Mouse (Mus musculus) embryonic facial prominence, embryonic 13.5 days (tissue): ENCODE data around the gene Vmn1r27. TPM values are rescaled to one million over a fixed set of nuclear protein-coding genes. Genes with fewer than 3 reads are reported as not detected.

Experiments used
- ATAC-seq: fragments of 200-750 bp; cut with Nextera tagmentation; 2 replicates; pipeline ENCODE4 v1.8.0; 2017; ENCODE audit warnings: low read depth; ENCODE audit not compliant: insufficient number of reproducible peaks, insufficient read depth, low FRiP score, low TSS enrichment
- H3K27ac ChIP-seq: fragments of 300-500 bp; sonication (generic); 2 replicates; pipeline ENCODE4 v1.5.1; 2015; ENCODE audit warnings: moderate library complexity, mild to moderate bottlenecking, inconsistent platforms
- H3K27me3 ChIP-seq: fragments of 300-500 bp; sonication (generic); 2 replicates; pipeline ENCODE4 v1.6.1; 2015; ENCODE audit warnings: mild to moderate bottlenecking, inconsistent platforms
- H3K36me3 ChIP-seq: fragments of 300-500 bp; sonication (generic); 2 replicates; pipeline ENCODE4 v1.6.1; 2015; ENCODE audit warnings: mild to moderate bottlenecking, inconsistent platforms
- H3K4me1 ChIP-seq: fragments of 300-500 bp; sonication (generic); 2 replicates; pipeline ENCODE4 v1.6.1; 2015; ENCODE audit warnings: inconsistent platforms
- H3K4me2 ChIP-seq: fragments of 300-500 bp; sonication (generic); 2 replicates; pipeline ENCODE4 v1.6.1; 2015; ENCODE audit warnings: moderate library complexity, mild to moderate bottlenecking, inconsistent platforms
- H3K4me3 ChIP-seq: fragments of 300-500 bp; sonication (generic); 2 replicates; pipeline ENCODE4 v1.5.1; 2015; ENCODE audit warnings: mild to moderate bottlenecking, inconsistent platforms
- H3K9ac ChIP-seq: fragments of 300-500 bp; sonication (generic); 2 replicates; pipeline ENCODE4 v1.6.1; 2015; ENCODE audit warnings: mild to moderate bottlenecking, inconsistent platforms
- H3K9me3 ChIP-seq: fragments of 300-500 bp; sonication (generic); 2 replicates; pipeline ENCODE4 v1.6.1; 2016; ENCODE audit warnings: inconsistent platforms
- WGBS: fragments of 180-500 bp; shearing (Covaris S2); methylation state at CpG from one replicate; pipeline ENCODE4 v1.1.7; 2015; ENCODE audit warnings: mixed read lengths; 5-methylcytosine and 5-hydroxymethylcytosine counted together
- polyA plus RNA-seq: library from polyadenylated mRNA; unstranded; fragments of >200 nt; fragmentation: Nextera tagmentation; extraction: Ambion mirVana; gene quantifications from 2 replicates; pipeline ENCODE4 v1.2.1, GENCODE M21; 2015

The Vmn1r27 gene
- polyA plus RNA-seq, result not detected in 2 replicates

DNA sequence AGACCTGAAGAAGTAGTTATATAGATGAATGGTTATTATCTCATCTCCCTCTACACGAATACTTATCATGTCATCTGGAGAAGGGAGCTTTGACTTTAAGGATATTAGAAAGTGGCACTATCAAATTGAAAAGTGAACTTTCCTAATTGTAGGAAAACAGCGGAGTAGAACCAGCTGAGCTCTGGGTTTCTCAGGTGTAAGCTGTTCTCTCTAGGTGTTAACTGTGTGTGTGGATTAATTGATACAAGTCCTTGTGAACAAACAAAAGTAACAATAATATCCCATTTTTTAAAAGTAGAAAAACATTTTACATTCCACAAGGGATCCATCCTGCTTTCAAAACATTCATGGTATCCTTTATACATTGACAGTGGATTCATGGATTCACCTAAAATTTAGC, at the start of gene Vmn1r27:
Vmn1r27 (minus strand) TSS at position 101 of the 400 bp plus-strand sequence.
- Histone ChIP-seq H3K4me3 (no peak within 1 kb of the TSS), H3K27ac (no peak within 1 kb of the TSS), H3K4me2 (no peak within 1 kb of the TSS), H3K27me3 (no peaks in the 10 kb centered on the region), H3K36me3 (no peaks in the 10 kb centered on the region), H3K4me1 (no peaks in the 10 kb centered on the region), H3K9ac (no peak within 1 kb of the TSS), H3K9me3 (no peaks in the 10 kb centered on the region)
- no peak for ATAC-seq
- 79% methylated on average over 2 of the region's 2 CpGs for WGBS

DNA sequence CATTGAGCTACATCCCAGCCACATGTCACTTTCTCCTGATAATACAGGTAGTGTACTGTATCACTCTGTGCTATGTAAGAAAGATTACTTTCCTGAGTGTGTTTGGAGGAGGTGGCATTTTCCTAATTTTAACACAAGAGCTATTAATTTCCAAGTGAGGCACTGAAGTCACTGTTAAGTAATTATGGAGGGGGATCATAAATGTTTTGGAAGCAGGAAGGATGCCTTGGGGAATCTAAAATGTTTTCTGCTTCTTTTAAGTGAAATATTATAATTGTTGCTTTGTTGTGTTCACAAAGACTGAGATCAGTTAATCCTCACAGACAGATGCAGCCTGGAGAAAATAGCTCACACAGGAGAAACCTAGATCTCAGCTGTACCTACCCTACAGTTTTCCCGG, 43.1 kb upstream of the Vmn1r27 start, which contains the start of gene Vmn1r28:
Vmn1r28 (plus strand) TSS at position 301 of the 400 bp plus-strand sequence.
- no peaks in the 10 kb centered on the region for H3K36me3 ChIP-seq
- H3K27me3 ChIP-seq, result no peaks in the 10 kb centered on the region
- H3K4me2 ChIP-seq, result no peak within 1 kb of the TSS
- no peaks in the 10 kb centered on the region for H3K9me3 ChIP-seq
- no peak within 1 kb of the TSS for H3K4me3 ChIP-seq
- ATAC-seq, result no peak
- 88% methylated on average over 1 of the region's 1 CpGs for WGBS
- H3K4me1 ChIP-seq, result no peaks in the 10 kb centered on the region
- no peak within 1 kb of the TSS for H3K9ac ChIP-seq
- no peak within 1 kb of the TSS for H3K27ac ChIP-seq

DNA sequence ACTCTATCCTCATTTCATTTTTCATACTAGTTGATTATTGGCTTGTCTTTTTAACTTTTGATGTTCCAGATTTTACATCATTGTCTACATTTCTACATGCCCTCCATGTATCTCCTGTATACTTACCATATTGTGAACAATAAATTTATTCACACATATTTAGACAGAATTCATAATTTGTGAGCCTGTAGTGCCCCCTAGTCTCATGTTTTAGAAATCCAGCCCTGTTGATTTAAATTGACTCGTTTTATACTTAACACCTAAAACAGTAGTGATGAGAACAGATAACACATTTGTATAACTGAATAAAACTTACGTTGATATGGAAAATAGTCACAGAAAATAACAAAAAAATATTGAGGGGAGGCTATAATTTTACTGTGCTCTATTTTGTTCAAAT, 2.5 kb downstream of the Vmn1r27 start:
- Histone ChIP-seq H3K36me3 (no peaks in the 10 kb centered on the region), H3K27me3 (no peaks in the 10 kb centered on the region), H3K27ac (no peak overlapping the region), H3K9ac (no peak overlapping the region), H3K4me2 (no peak overlapping the region), H3K9me3 (no peaks in the 10 kb centered on the region), H3K4me3 (no peak overlapping the region), H3K4me1 (no peaks in the 10 kb centered on the region)
- ATAC-seq, result no peak
- 78% methylated on average over 2 of the region's 2 CpGs for WGBS

Other genes with a start within 250 kb of the Vmn1r27 start
- gene Vmn1r25, start 238.0 kb downstream of the Vmn1r27 start, polyA plus RNA-seq, result not detected in 2 replicates
- not detected in 2 replicates for gene Vmn1r26, start 203.7 kb downstream of the Vmn1r27 start, polyA plus RNA-seq
- not detected in 2 replicates for gene Vmn1r28, start 43.2 kb upstream of the Vmn1r27 start, polyA plus RNA-seq
- not detected in 2 replicates for gene Vmn1r29, start 82.7 kb upstream of the Vmn1r27 start, polyA plus RNA-seq
- not detected in 2 replicates for gene Vmn1r30, start 224.6 kb upstream of the Vmn1r27 start, polyA plus RNA-seq